Mouse (Mus musculus) G1E (cell line): ENCODE results near the gene St6galnac3.

Experiments
- CTCF ChIP-seq: IDR thresholded peaks from 2 replicates; pipeline ENCODE4 v1.5.1; 2012; ENCODE audit warnings: low read depth, low read length, inconsistent platforms, mixed read lengths
- GATA1 ChIP-seq: IDR thresholded peaks from 2 replicates; pipeline ENCODE4 v1.6.1; 2012; ENCODE audit warnings: borderline replicate concordance, low read length, inconsistent platforms, mixed read lengths
- GATA2 ChIP-seq: IDR thresholded peaks from 2 replicates; pipeline ENCODE4 v1.6.1; 2012; ENCODE audit warnings: low read depth, low read length, inconsistent platforms, borderline replicate concordance
- POLR2AphosphoS5 ChIP-seq: IDR thresholded peaks from 2 replicates; pipeline ENCODE4 v1.6.1; 2012; ENCODE audit warnings: low read depth, low read length, inconsistent platforms; ENCODE audit not compliant: insufficient replicate concordance
- TAL1 ChIP-seq: conservative IDR thresholded peaks from 2 replicates; pipeline ENCODE4 v1.6.1; 2012; ENCODE audit warnings: low read depth, low read length, inconsistent platforms, mixed read lengths

- no peak for TF ChIP-seq CTCF
- TF ChIP-seq POLR2AphosphoS5 = no peak
- TF ChIP-seq TAL1 = no peak
- TF ChIP-seq GATA1 = no peak
- no peak for TF ChIP-seq GATA2
Observed at GRCm38 (mm10) chr3:153472583-153473471, 252.1 kb downstream of the St6galnac3 start.
